Mouse (Mus musculus) limb, embryonic 11.5 days (tissue): ENCODE measurements at regions not wholly inside any gene's neighbourhood (a gene's known extent, or its start where the extent isn't known, plus 50 kb on each side); places are given as distances from the start of the nearest gene placed in this dataset.
A peak's percentile ranks its signal among the peaks of the same experiment; 100 is the strongest.

ENCODE experiments used
- ATAC-seq: fragments of 200-750 bp; cut with Nextera tagmentation; 2 replicates; pipeline ENCODE4 v1.8.0; 2017; ENCODE audit warnings: low read depth; ENCODE audit not compliant: insufficient number of reproducible peaks, low FRiP score, low TSS enrichment
- DNase-seq: peaks from one replicate; pipeline ENCODE4 v3.0.0-alpha.2; 2015; ENCODE audit warnings: low spot score
- H3K27ac ChIP-seq: fragments of 300-500 bp; sonication (generic); replicated peaks from 2 replicates; pipeline ENCODE4 v1.5.1; 2014; ENCODE audit warnings: low read depth, mild to moderate bottlenecking, low read length
- H3K27me3 ChIP-seq: fragments of 300-500 bp; sonication (generic); 2 replicates; pipeline ENCODE4 v1.6.1; 2014; ENCODE audit warnings: mild to moderate bottlenecking, low read length, mixed read lengths; ENCODE audit not compliant: control insufficient read depth, insufficient read depth
- H3K36me3 ChIP-seq: fragments of 300-500 bp; sonication (generic); 2 replicates; pipeline ENCODE4 v1.6.1; 2014; ENCODE audit warnings: mild to moderate bottlenecking, low read length, moderate library complexity, mixed read lengths; ENCODE audit not compliant: control insufficient read depth, insufficient read depth
- H3K4me1 ChIP-seq: fragments of 300-500 bp; sonication (generic); 2 replicates; pipeline ENCODE4 v1.6.1; 2014; ENCODE audit warnings: low read length, mixed read lengths; ENCODE audit not compliant: control insufficient read depth, insufficient read depth
- H3K4me2 ChIP-seq: fragments of 300-500 bp; sonication (generic); 2 replicates; pipeline ENCODE4 v1.6.1; 2014; ENCODE audit warnings: low read depth, mild to moderate bottlenecking, moderate library complexity; ENCODE audit not compliant: severe bottlenecking
- H3K4me3 ChIP-seq: fragments of 300-500 bp; sonication (generic); 2 replicates; pipeline ENCODE4 v1.5.1; 2014; ENCODE audit warnings: low read depth, low read length
- H3K9ac ChIP-seq: fragments of 300-500 bp; sonication (generic); 2 replicates; pipeline ENCODE4 v1.6.1; 2014; ENCODE audit warnings: mild to moderate bottlenecking, low read length
- H3K9me3 ChIP-seq: fragments of 300-500 bp; sonication (generic); 2 replicates; pipeline ENCODE4 v1.6.1; 2016; ENCODE audit warnings: low read length; ENCODE audit not compliant: control insufficient read depth
- WGBS: fragments of 180-500 bp; shearing (Covaris S2); extraction: QIAGEN DNeasy Blood & Tissue Kit; methylation state at CpG from one replicate; pipeline ENCODE4 v1.1.7; 2014; 5-methylcytosine and 5-hydroxymethylcytosine counted together

DNA sequence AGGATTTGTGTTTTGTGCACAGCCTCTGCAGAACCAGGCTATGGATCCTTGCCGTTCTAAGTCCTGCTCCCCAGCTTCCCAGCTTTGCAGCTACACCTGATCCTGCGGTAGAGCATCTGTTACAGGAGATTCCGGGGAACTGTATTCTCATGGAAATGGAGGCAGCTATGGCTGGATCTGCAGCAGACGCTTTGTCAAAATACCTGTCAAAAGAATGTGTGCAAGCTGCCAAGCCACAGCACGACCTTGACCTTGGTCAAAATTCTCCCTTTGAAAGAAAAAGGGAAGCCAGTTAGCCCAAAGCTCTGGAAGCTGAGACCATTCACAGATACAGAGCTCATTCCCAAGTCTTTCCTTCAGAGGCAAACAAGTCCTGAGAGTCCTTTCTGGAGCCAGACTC lies 255.3 kb downstream of the Med13l start:
- Histone ChIP-seq H3K4me2 (no peak overlapping the region), H3K27ac (no peak overlapping the region), H3K36me3 (no peaks in the 10 kb centered on the region), H3K27me3 (peaks cover 7% of the 10 kb centered on the region), H3K9me3 (no peaks in the 10 kb centered on the region), H3K9ac (no peak overlapping the region), H3K4me3 (no peak overlapping the region), H3K4me1 (peaks cover 6% of the 10 kb centered on the region)
- ATAC-seq (no peak), DNase-seq (no peak)
- whole genome bisulfite sequencing: 78% methylated on average over 5 of the region's 5 CpGs

DNA sequence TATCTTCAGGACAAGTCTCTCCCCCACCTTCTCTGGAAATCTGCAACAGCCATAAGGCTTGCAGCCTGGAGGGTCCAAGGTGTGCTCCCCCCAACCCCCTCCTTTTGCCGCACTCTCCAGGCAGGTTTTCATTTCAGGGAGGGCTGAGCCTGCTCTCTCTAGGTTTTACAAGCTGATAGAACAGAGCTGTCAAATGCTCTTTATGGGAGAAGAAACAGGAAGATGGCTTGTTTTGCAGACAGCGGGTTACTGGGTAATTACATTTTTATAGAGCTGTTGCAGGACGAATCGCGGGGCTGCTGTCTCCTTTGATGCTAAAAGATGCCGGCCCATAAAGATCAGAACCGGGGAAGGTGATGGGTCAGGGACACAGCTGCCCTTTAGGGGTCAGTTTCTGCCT lies 257.8 kb downstream of the Med13l start:
- ATAC-seq (0 out of 2 replicates have a peak, but pooled peaks have one; percentile 61), DNase-seq (peak; percentile 56)
- no peak overlapping the region for H3K4me3 ChIP-seq
- H3K4me1 ChIP-seq: peaks cover 6% of the 10 kb centered on the region
- no peak overlapping the region for H3K4me2 ChIP-seq
- 10% methylated on average over 7 of the region's 7 CpGs for WGBS
- no peaks in the 10 kb centered on the region for H3K36me3 ChIP-seq
- H3K27me3 ChIP-seq: peaks cover 7% of the 10 kb centered on the region
- peak overlapping the region; percentile 50; the same call in 1 of the 2 replicates for H3K27ac ChIP-seq
- H3K9ac ChIP-seq: no peak overlapping the region
- peaks cover 5% of the 10 kb centered on the region; the same call in 1 of the 2 replicates for H3K9me3 ChIP-seq

DNA sequence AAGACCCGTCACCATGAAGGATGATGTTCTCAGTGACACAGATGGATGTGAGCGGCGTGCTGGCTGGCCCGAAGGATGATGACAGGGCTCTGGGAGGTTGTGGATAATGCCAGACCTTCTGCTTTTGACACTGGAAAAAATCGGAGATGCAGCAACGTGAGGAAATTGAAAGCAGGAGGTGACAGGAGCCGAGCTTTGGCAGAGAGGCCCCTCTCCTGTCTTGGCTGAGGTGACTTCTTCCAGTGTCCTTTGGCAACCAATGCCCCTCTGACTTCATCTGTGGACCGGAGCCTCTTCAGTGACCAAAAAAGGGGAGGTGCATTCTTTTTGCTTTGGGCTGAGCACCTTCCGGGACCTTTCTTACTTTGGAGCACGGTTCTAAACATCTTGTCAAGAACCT lies 264.3 kb downstream of the Med13l start:
- Histone ChIP-seq H3K4me3 (no peak overlapping the region), H3K4me2 (no peak overlapping the region), H3K27ac (no peak overlapping the region), H3K9ac (no peak overlapping the region), H3K27me3 (peaks cover 16% of the 10 kb centered on the region), H3K36me3 (no peaks in the 10 kb centered on the region), H3K4me1 (0 out of 2 replicates have a peak, but pooled peaks cover 3% of the 10 kb centered on the region), H3K9me3 (peaks cover 5% of the 10 kb centered on the region; the same call in 1 of the 2 replicates)
- ATAC-seq (no peak), DNase-seq (no peak)
- 73% methylated on average over 10 of the region's 10 CpGs for WGBS

DNA sequence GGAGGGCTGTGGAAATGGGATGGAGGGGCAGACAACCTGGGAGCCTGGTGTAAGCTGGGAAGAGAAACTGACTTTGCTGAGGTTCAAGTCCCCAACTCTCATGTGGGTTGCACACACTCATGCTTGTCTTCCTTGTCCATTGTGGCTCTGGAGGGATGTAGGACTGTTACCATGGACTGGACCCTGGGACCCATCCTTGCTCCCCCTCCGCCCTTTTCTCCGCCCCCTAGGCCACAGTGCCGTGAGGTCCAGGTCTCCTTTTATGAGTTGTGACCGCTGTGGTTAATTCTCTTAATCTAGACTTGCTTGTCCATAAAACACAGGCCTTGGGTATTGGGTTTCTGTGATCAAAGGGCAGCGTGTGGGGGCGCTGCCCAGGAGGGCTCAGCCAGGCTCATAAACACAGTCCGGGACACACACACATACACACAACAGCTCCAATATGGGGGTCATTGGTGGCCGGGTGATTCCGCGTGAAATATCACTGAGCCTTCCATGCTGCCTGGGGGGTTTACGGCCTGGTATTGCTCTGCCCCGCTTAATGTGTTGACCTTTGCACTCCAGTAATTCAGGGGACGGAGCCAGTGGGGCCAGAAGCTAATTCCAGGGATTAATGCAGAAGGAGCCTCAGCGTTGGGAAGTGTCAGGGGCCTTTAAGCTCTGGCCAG lies 268.7 kb downstream of the Med13l start:
- no peak overlapping the region for H3K9ac ChIP-seq
- no peaks in the 10 kb centered on the region for H3K9me3 ChIP-seq
- ATAC-seq: peak; percentile 70
- peaks cover 20% of the 10 kb centered on the region for H3K27me3 ChIP-seq
- no peak overlapping the region for H3K4me2 ChIP-seq
- peak; percentile 78 for DNase-seq
- H3K36me3 ChIP-seq: no peaks in the 10 kb centered on the region
- WGBS: 5% methylated on average over 14 of the region's 14 CpGs
- H3K4me1 ChIP-seq: peaks cover 3% of the 10 kb centered on the region; the same call in 1 of the 2 replicates
- no peak overlapping the region for H3K4me3 ChIP-seq
- no peak overlapping the region for H3K27ac ChIP-seq

DNA sequence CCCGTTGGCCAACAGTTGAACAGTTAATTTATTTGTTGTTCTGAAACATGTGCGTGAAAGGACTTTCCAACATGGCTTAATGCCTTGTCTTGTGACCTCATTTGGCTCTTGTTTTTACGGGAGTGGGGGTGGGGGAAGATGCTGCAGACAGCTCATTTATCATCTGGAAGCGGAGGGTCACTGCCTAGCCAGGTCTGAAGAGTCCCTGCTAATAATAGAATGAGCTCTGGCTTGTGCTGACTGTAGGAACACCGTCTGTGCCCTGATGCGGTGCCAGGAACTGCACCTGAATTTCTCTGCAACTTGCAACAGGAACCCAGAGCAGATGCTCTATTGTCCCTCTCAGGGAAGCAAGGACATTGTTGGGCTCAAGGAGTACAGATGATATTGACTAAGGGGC lies 272.2 kb downstream of the Med13l start:
- Histone ChIP-seq H3K27ac (no peak overlapping the region), H3K9me3 (no peaks in the 10 kb centered on the region), H3K4me2 (no peak overlapping the region), H3K4me1 (peaks cover 3% of the 10 kb centered on the region; the same call in 1 of the 2 replicates), H3K9ac (no peak overlapping the region), H3K36me3 (no peaks in the 10 kb centered on the region), H3K4me3 (no peak overlapping the region), H3K27me3 (peaks cover 12% of the 10 kb centered on the region)
- ATAC-seq: no peak
- DNase-seq: no peak
- WGBS: 15% methylated on average over 6 of the region's 6 CpGs

DNA sequence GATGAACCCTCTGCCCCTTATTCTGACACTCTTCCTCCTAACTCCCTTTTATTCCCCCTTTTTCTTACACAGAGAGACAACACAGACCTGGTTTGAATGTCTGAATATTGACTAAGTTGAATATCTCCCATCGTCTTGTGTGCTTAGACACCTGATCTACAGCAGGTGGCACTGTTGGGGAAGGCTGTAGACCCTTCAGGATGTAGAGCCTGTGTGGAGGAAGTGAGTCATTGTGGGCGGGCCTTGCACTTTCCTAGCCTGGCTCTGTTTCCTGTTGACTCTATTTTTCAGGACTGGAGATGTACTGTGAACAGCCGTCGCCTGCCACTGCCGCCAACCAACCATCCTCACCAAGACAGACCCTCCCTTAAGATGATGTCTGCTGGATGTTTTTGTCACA lies 273.6 kb downstream of the Med13l start:
- Histone ChIP-seq H3K36me3 (no peaks in the 10 kb centered on the region), H3K9ac (no peak overlapping the region), H3K9me3 (no peaks in the 10 kb centered on the region), H3K4me2 (no peak overlapping the region), H3K4me3 (no peak overlapping the region), H3K4me1 (peaks cover 2% of the 10 kb centered on the region; the same call in 1 of the 2 replicates), H3K27ac (no peak overlapping the region), H3K27me3 (peaks cover 12% of the 10 kb centered on the region)
- ATAC-seq (no peak), DNase-seq (no peak)
- WGBS: 92% methylated on average over 5 of the region's 5 CpGs

DNA sequence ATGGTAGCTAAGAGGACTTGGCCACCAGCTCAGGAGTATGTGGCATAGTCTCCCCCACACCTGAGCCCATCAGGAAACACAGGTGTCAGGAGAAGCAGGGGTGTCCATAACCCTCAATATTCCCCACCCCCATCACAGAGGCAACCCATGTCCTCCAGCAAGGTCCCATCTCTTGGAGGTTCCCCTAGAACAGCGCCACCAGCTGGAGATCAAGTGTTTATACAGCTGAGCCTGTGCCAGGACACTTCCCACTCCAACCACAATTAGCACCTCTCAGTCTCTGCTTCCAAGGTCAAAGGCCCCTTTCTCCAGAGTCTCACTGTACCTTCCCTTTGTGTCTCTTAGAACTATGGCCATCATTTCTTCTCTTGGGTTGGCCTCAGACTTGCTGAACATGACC lies 276.5 kb downstream of the Med13l start:
- Histone ChIP-seq H3K4me1 (peaks cover 11% of the 10 kb centered on the region), H3K27me3 (peaks cover 10% of the 10 kb centered on the region), H3K4me3 (no peak overlapping the region), H3K9ac (no peak overlapping the region), H3K27ac (no peak overlapping the region), H3K36me3 (no peaks in the 10 kb centered on the region), H3K9me3 (no peaks in the 10 kb centered on the region), H3K4me2 (no peak overlapping the region)
- WGBS: 56% methylated on average over 1 of the region's 1 CpGs
- DNase-seq (no peak), ATAC-seq (no peak)

DNA sequence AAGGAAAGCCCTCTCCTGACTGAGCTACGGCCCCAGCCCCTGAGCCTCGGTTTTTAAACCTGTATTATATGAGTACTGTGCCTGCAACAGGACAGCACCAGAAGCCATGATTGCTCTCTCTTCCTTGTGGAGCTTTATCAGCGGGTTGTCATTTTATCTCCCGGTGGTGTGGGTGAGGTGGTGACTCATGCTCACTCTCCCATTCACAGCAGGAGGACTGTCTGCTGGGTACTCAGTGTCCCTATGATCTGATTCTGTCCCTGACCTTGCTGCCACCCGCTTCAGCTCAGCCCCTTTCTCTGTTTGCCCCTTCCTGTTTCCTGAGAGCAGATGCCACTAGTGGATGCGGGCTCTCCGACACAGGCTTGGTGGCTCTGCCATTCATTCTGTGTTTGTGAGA lies 277.9 kb downstream of the Med13l start:
- Histone ChIP-seq H3K9ac (no peak overlapping the region), H3K9me3 (no peaks in the 10 kb centered on the region), H3K4me2 (no peak overlapping the region), H3K4me1 (peaks cover 11% of the 10 kb centered on the region), H3K36me3 (no peaks in the 10 kb centered on the region), H3K4me3 (no peak overlapping the region), H3K27ac (no peak overlapping the region), H3K27me3 (peaks cover 2% of the 10 kb centered on the region; the same call in 1 of the 2 replicates)
- WGBS: 80% methylated on average over 7 of the region's 7 CpGs
- ATAC-seq (no peak), DNase-seq (no peak)

DNA sequence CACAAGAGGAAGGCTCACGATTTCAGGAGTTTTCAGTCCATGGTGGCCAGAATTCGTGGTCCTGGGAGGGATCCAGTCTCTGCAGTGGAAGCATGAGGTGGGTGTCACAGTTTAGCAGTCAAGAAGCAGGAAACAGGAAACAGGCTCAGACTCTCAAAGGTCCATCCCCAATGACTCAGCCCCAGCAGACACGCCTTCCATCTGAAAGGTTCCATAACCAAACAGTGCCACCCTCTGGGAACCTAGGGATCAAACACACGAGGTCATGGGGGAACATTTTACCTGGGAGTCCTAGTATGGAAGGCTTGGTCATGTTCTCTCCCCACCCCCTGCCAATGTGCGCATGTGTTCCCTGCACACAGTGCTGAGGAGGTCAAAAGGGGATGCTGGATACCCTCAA lies 279.4 kb downstream of the Med13l start:
- no peak overlapping the region for H3K4me2 ChIP-seq
- H3K4me1 ChIP-seq: peaks cover 11% of the 10 kb centered on the region
- no peaks in the 10 kb centered on the region for H3K9me3 ChIP-seq
- no peak overlapping the region for H3K9ac ChIP-seq
- no peak overlapping the region for H3K4me3 ChIP-seq
- ATAC-seq (no peak), DNase-seq (no peak)
- H3K36me3 ChIP-seq: no peaks in the 10 kb centered on the region
- WGBS: 66% methylated on average over 5 of the region's 5 CpGs
- no peaks in the 10 kb centered on the region for H3K27me3 ChIP-seq
- H3K27ac ChIP-seq: no peak overlapping the region
